Mouse (Mus musculus) heart, adult 2 months (tissue): ENCODE data around the gene Xntrpc.

Source experiments
- CTCF ChIP-seq: fragments of 200-600 bp; IDR thresholded peaks from 2 replicates; pipeline ENCODE4 v1.8.1; 2022; ENCODE audit warnings: antibody characterized with exemption, mild to moderate bottlenecking, moderate library complexity
- POLR2A ChIP-seq: fragments of 200-500 bp; IDR thresholded peaks from 2 replicates; pipeline ENCODE4 v1.6.1; 2011; ENCODE audit warnings: mild to moderate bottlenecking, low read depth, low read length, control low read depth; ENCODE audit not compliant: insufficient read depth

DNA sequence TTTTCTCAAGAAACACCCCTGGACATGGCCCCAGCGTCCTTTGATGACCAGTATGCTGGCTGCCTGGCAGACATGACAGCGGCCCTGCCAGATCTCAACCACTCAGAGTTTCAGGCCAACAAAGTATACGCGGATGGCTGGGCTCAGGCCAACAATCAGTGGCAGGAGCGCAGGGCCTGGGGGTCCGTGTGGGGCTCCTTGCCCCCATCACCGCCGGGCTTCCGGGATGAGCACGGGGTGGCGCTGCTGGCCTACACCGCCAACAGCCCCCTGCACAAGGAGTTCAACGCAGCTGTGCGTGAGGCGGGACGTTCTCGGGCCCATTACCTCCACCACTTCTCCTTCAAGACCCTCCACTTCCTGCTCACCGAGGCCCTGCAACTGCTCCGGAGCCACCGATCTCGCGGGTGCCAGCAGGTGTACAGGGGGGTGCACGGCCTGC is 41.2 kb downstream of the Xntrpc start:
- TF ChIP-seq POLR2A, result no peak
- no peak for TF ChIP-seq CTCF
